Mouse (Mus musculus): ENCODE measurements around the gene Aff3. TPM values are rescaled to one million over a fixed set of nuclear protein-coding genes. Genes with fewer than 3 reads are reported as not detected.

Aff3 gene
- polyA plus RNA-seq (2012; rRNA removed) = 16.9 and 19.3 TPM in 2 replicates

DNA sequence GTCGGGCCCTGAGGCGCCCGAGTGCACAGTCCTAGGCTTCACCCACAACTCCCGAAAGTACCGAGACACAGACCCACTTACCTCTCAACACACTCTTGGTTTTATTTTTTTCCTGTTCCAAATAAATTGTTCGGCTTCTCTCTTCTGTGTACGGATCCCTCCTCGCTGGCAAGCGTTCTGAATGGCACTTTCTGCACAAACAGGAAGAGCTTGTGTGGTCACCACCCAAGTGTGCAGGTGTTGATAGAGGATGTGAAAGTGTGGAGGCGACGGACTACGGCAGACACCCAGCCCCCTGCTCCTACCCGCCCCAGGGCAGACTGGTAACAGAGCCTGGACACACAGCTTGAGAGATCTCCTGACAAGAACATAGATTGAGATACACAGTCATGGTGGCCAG, at the start of gene Aff3:
Gene Aff3, minus strand, starts transcription at position 179 of the 400 bp plus-strand sequence.
- H3K4me1 ChIP-seq (ENCODE audit: control insufficient read depth, insufficient read depth, low read length) = peaks cover 3% of the 10 kb centered on the region
- no peak for DNase-seq
- no peak for TF ChIP-seq CTCF (IDR thresholded peaks at IDR 0.05; ENCODE audit: insufficient read depth, low read length)
- no peak for TF ChIP-seq POLR2A (IDR thresholded peaks at IDR 0.05; ENCODE audit: borderline replicate concordance, extremely low read depth, low read depth, low read length)
- H3K4me3 ChIP-seq (replicated peaks; ENCODE audit: extremely low read depth, low read depth, low read length) = peak within 1 kb of the TSS; percentile 21
- WGBS = 54% methylated on average over 13 of the region's 13 CpGs

DNA sequence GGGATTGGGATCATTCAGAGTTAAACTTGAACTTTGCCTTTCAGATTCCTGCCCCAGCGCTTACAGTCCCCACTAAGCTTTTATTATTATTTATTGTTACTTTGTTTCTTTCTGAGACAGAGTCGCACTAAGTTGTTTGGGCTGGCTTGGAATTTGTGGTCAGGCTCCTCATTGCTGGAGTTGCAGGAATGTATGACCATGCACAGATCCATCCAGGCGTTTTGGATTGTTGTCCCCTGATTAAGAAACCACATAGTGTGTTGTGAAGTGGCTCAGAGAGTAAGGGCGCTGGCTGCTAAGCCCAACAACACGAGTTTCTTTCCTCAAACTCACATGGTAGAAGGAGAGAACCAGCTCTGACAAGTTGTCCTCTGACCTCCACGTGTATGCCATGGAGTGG, 35.9 kb upstream of the Aff3 start:
- H3K4me3 ChIP-seq (replicated peaks; ENCODE audit: extremely low read depth, low read depth, low read length) = no peak overlapping the region
- H3K4me1 ChIP-seq (ENCODE audit: control insufficient read depth, insufficient read depth, low read length) = no peaks in the 10 kb centered on the region
- DNase-seq = no peak
- 52% methylated on average over 6 of the region's 6 CpGs for WGBS
- TF ChIP-seq CTCF (IDR thresholded peaks at IDR 0.05; ENCODE audit: insufficient read depth, low read length) (no peak), POLR2A (IDR thresholded peaks at IDR 0.05; ENCODE audit: borderline replicate concordance, extremely low read depth, low read depth, low read length) (no peak)

DNA sequence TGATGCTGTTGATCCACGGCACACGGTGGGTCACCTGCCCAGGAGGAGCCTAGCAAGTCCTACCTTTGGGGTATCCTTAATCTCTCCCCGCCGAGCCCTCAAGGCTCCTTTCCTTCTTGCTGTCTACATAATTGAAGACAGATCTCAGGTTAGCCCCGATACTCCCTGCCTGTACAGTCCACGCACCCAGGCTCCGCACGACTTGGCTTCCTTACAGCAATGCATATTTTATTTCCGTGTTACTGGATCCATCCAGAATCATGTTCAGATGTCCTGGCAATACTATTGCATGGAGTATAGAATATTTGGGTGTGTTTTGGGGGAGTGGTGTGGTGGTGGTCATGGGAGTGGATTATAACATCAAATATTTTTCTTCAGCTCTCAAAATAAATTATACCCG, 34.5 kb upstream of the Aff3 start:
- DNase-seq = no peak
- Histone ChIP-seq H3K4me1 (ENCODE audit: control insufficient read depth, insufficient read depth, low read length) (no peaks in the 10 kb centered on the region), H3K4me3 (replicated peaks; ENCODE audit: extremely low read depth, low read depth, low read length) (no peak overlapping the region)
- WGBS = 89% methylated on average over 10 of the region's 10 CpGs
- TF ChIP-seq CTCF (IDR thresholded peaks at IDR 0.05; ENCODE audit: insufficient read depth, low read length) = no peak
- no peak for TF ChIP-seq POLR2A (IDR thresholded peaks at IDR 0.05; ENCODE audit: borderline replicate concordance, extremely low read depth, low read depth, low read length)

DNA sequence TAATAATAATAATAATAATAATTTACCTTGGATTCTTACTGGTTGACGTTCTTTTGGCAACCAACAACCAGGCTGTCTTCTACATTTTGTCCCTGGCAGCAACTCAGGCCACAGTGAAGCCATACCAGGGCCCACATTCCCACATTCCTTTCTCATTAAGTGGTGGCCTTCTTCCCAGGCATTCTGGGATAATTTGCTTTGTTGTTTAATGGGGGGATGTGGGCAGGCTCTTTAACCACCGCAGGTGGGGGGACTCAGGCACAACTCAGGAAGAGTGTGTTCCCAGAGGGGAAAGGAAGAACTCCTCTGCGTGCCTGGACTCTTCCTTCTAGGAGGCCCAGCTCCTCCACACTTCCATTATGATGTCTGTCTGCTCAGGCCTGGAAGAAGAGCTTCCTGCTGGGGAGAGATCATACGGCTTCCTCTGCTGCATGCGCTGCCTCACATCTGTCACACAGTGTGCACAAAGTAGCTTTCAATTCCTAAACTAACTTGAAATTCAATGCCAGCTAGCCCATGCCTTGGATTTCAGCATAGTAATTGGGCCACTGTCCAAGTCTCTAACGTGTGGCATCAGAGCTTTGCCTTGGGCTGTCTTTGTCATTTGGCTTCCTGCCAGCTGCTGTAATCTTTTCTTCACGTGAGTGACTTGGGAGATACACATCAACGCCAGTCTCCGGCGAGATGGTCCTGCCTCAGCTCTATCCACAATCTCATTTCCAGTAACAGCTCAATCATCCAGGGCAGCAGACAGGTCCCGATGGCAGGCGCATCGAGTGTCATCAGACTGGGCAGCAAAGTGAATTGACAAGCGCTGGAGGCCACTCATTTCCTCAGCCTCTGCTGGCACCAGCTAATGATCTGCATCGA, 31.3 kb upstream of the Aff3 start:
- WGBS = 40% methylated on average over 15 of the region's 15 CpGs
- H3K4me1 ChIP-seq (ENCODE audit: control insufficient read depth, insufficient read depth, low read length) = no peaks in the 10 kb centered on the region
- no peak overlapping the region for H3K4me3 ChIP-seq (replicated peaks; ENCODE audit: extremely low read depth, low read depth, low read length)
- no peak for TF ChIP-seq POLR2A (IDR thresholded peaks at IDR 0.05; ENCODE audit: borderline replicate concordance, extremely low read depth, low read depth, low read length)
- TF ChIP-seq CTCF (IDR thresholded peaks at IDR 0.05; ENCODE audit: insufficient read depth, low read length) = no peak
- no peak for DNase-seq

DNA sequence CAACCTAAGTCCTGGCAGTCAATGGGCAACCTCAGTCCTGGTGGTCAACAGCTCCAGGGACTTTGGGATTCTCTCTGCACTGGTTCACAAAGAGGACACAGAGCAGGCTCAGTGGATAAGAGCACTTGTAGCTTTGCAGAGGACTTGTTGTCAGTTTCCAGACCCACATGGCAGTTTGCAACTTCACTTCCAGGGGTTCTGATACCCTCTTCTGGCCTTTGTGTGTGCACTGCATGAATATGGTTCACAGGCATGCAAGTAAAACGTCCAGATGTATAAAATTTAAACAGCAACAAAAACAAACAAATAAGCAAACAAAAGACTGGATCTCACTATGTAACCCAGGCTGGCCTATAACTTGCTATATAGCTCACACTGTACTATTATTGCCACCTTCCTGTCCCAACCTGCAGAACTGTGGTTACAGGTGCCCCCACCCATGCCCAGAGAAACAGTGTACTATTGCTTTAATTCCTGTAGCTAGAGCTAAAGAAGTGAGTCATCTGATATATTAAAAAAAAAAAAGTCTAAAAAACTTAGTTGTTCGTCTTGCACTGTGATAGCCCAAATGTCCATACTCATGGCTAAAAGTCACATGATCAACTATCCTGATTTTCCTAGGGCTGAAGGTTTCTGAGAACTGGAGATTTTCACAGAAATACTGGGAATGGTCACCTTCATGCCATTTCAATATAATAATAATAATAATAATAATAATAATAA, 30.5 kb upstream of the Aff3 start:
- H3K4me1 ChIP-seq (ENCODE audit: control insufficient read depth, insufficient read depth, low read length) = no peaks in the 10 kb centered on the region
- 65% methylated on average over 2 of the region's 2 CpGs for WGBS

DNA sequence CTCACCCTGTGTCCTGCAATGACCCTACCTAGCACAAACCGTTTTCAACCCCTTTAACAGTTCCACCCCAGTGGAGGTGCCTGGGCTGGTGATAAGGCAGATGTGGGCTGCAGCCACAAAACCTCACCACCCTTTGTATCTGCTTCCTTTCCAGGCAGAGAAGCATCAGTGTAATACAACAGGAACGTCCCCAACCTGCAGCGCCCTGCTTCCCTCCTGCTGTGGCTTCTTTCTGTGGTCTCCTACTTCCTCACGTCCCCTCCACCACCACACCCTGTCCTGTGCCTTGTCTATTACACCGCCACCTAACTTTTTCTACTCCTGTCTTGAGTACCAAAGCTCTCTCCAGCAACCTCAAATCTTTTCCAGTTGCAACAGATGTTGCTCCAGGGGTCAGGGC, 29.4 kb upstream of the Aff3 start:
- no peak for DNase-seq
- WGBS = 57% methylated on average over 5 of the region's 5 CpGs
- Histone ChIP-seq H3K4me3 (replicated peaks; ENCODE audit: extremely low read depth, low read depth, low read length) (no peak overlapping the region), H3K4me1 (ENCODE audit: control insufficient read depth, insufficient read depth, low read length) (no peaks in the 10 kb centered on the region)
- TF ChIP-seq POLR2A (IDR thresholded peaks at IDR 0.05; ENCODE audit: borderline replicate concordance, extremely low read depth, low read depth, low read length) (no peak), CTCF (IDR thresholded peaks at IDR 0.05; ENCODE audit: insufficient read depth, low read length) (no peak)

More for the DNA sequence above, 30.5 kb upstream of the Aff3 start:
- TF ChIP-seq CTCF (IDR thresholded peaks at IDR 0.05; ENCODE audit: insufficient read depth, low read length) = no peak
- no peak for TF ChIP-seq POLR2A (IDR thresholded peaks at IDR 0.05; ENCODE audit: borderline replicate concordance, extremely low read depth, low read depth, low read length)
- DNase-seq = no peak
- no peak overlapping the region for H3K4me3 ChIP-seq (replicated peaks; ENCODE audit: extremely low read depth, low read depth, low read length)

DNA sequence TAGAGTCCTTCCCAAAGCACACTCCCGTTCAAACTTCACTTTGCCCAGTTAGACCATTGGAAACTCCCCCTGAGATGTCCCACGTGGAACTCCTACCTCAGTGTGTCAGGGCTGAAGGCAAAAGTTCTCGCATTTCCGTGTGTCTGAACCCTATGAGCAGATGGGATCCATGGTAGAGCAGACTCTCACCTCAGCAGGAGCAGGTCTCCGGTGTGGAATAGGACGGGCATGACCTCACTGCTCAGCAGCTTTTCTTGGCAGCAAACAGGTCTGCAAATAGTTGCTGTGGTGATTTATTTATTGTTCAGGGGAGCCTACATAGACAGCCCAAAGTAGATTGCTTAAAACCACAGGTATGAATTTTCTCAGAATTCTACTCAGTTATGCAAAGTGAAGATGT, 25.7 kb upstream of the Aff3 start:
- TF ChIP-seq CTCF (IDR thresholded peaks at IDR 0.05; ENCODE audit: insufficient read depth, low read length) = no peak
- no peak for TF ChIP-seq POLR2A (IDR thresholded peaks at IDR 0.05; ENCODE audit: borderline replicate concordance, extremely low read depth, low read depth, low read length)
- Histone ChIP-seq H3K4me1 (ENCODE audit: control insufficient read depth, insufficient read depth, low read length) (no peaks in the 10 kb centered on the region), H3K4me3 (replicated peaks; ENCODE audit: extremely low read depth, low read depth, low read length) (no peak overlapping the region)
- WGBS = 83% methylated on average over 6 of the region's 6 CpGs
- DNase-seq = no peak

DNA sequence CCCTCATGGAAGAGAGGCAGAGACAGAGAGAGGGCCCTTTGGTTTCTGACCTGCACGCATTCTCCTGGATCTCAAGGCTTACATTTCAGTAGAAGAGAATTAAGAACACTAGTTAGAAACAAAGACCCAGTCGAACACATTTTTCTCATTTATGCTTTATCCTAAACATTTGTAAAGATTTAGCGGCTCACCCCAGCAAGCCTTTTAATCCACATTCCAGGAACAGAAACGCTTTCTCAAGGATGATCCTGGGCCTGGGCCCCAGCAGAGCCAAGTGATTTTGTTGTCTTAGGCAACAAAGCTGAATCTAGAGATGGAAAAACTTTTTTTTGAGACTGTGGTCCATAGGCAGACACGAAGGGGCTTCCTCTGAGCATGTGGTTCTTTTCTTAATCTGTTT, 23.5 kb upstream of the Aff3 start:
- Histone ChIP-seq H3K4me1 (ENCODE audit: control insufficient read depth, insufficient read depth, low read length) (no peaks in the 10 kb centered on the region), H3K4me3 (replicated peaks; ENCODE audit: extremely low read depth, low read depth, low read length) (no peak overlapping the region)
- TF ChIP-seq CTCF (IDR thresholded peaks at IDR 0.05; ENCODE audit: insufficient read depth, low read length) (no peak), POLR2A (IDR thresholded peaks at IDR 0.05; ENCODE audit: borderline replicate concordance, extremely low read depth, low read depth, low read length) (no peak)
- 74% methylated on average over 5 of the region's 5 CpGs for WGBS
- DNase-seq = no peak

DNA sequence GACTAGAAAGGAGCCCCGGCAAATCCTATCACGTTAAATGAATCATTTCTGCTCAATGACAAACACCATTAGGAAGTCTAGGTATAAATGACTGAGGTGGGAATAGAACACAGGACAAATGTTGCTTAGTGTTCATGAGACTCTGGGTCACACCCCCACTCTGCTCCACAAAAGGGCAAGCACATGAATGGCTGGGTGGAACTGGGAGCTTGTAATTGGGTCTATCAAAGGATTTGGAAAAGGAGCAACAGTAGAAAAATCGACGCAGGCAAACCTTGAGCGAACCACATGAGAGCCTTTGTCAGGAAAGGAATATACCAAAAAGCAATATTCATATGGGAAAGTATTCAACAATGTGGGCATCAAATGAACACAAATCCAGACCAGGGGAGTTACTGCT, 21.0 kb upstream of the Aff3 start:
- DNase-seq = no peak
- no peak for TF ChIP-seq CTCF (IDR thresholded peaks at IDR 0.05; ENCODE audit: insufficient read depth, low read length)
- no peak for TF ChIP-seq POLR2A (IDR thresholded peaks at IDR 0.05; ENCODE audit: borderline replicate concordance, extremely low read depth, low read depth, low read length)
- WGBS = 96% methylated on average over 5 of the region's 5 CpGs
- Histone ChIP-seq H3K4me1 (ENCODE audit: control insufficient read depth, insufficient read depth, low read length) (no peaks in the 10 kb centered on the region), H3K4me3 (replicated peaks; ENCODE audit: extremely low read depth, low read depth, low read length) (no peak overlapping the region)

Measured in lung, adult 2 months (tissue).